Mouse (Mus musculus) MEL (cell line): ENCODE results near the gene Dnajc22. TPM values are rescaled to one million over a fixed set of nuclear protein-coding genes. Genes with fewer than 3 reads are reported as not detected.

ENCODE experiments used
- DNase-seq: peaks from one replicate; pipeline ENCODE4 v3.0.0; 2011; ENCODE audit warnings: low read depth, low spot score
- H3K27ac ChIP-seq: 2 replicates; pipeline ENCODE4 v1.5.1; 2012; ENCODE audit warnings: low read depth, mild to moderate bottlenecking, control low read depth, low read length, moderate library complexity; ENCODE audit not compliant: control insufficient read depth
- H3K27me3 ChIP-seq, 2 experiments: fragments of 150-350 bp in 1 of 2; sonication (generic) in 1 of 2; 2 replicates each; pipeline ENCODE4 v1.6.1; 2012; ENCODE audit warnings: low read length in 2 of 2, mild to moderate bottlenecking in 2 of 2, improper control_type of control experiment in 1 of 2, moderate library complexity in 1 of 2; ENCODE audit not compliant: insufficient read depth in 2 of 2, control insufficient read depth in 1 of 2
- H3K36me3 ChIP-seq, 2 experiments: 2 replicates each; pipeline ENCODE4 v1.6.1; 2012 to 2014; ENCODE audit warnings: low read length in 2 of 2, improper control_type of control experiment in 1 of 2, inconsistent platforms in 1 of 2, mild to moderate bottlenecking in 1 of 2; ENCODE audit not compliant: insufficient read depth in 2 of 2, control insufficient read depth in 1 of 2
- H3K4me1 ChIP-seq, 2 experiments: fragments of 150-350 bp in 1 of 2; sonication (generic) in 1 of 2; 2 replicates each; pipeline ENCODE4 v1.6.1; 2012; ENCODE audit warnings: low read length in 2 of 2, improper control_type of control experiment in 1 of 2, mild to moderate bottlenecking in 1 of 2; ENCODE audit not compliant: insufficient read depth in 2 of 2, control insufficient read depth in 1 of 2
- H3K4me3 ChIP-seq, 2 experiments: fragments of 150-350 bp in 1 of 2; sonication (generic) in 1 of 2; 2 replicates each; pipeline ENCODE4 v1.5.1; 2012; ENCODE audit warnings: low read depth in 2 of 2, low read length in 2 of 2, mild to moderate bottlenecking in 2 of 2, moderate library complexity in 2 of 2, control low read depth in 1 of 2, improper control_type of control experiment in 1 of 2; ENCODE audit not compliant: control insufficient read depth in 1 of 2, insufficient read depth in 1 of 2
- H3K79me2 ChIP-seq: 2 replicates; pipeline ENCODE4 v1.6.1; 2012; ENCODE audit warnings: mild to moderate bottlenecking, low read length, moderate library complexity; ENCODE audit not compliant: control insufficient read depth, poor library complexity, insufficient read depth
- H3K9ac ChIP-seq: 2 replicates; pipeline ENCODE4 v1.6.1; 2012; ENCODE audit warnings: low read depth, mild to moderate bottlenecking, control low read depth, low read length, moderate library complexity; ENCODE audit not compliant: control insufficient read depth, poor library complexity, severe bottlenecking
- H3K9me3 ChIP-seq: fragments of 150-350 bp; sonication (generic); replicated peaks from 2 replicates; pipeline ENCODE4 v1.6.1; 2012; ENCODE audit warnings: mild to moderate bottlenecking, low read length, improper control_type of control experiment, moderate library complexity; ENCODE audit not compliant: insufficient read depth
- BHLHE40 ChIP-seq: IDR thresholded peaks from 2 replicates; pipeline ENCODE4 v1.6.1; 2012; ENCODE audit warnings: low read depth, mild to moderate bottlenecking, inconsistent platforms, low read length, improper control_type of control experiment, borderline replicate concordance
- CHD2 ChIP-seq: IDR thresholded peaks from 2 replicates; pipeline ENCODE4 v1.6.1; 2011; ENCODE audit warnings: low read length, improper control_type of control experiment
- E2F4 ChIP-seq: IDR thresholded peaks from 2 replicates; pipeline ENCODE4 v1.6.1; 2011; ENCODE audit warnings: low read depth, low read length, improper control_type of control experiment, borderline replicate concordance
- EP300 ChIP-seq, 2 experiments: IDR thresholded peaks; 2 replicates each; pipeline ENCODE4 v1.6.1; 2011; ENCODE audit warnings: improper control_type of control experiment in 2 of 2, low read length in 2 of 2, low read depth in 1 of 2, mild to moderate bottlenecking in 1 of 2
- ETS1 ChIP-seq: IDR thresholded peaks from 2 replicates; pipeline ENCODE4 v1.6.1; 2012; ENCODE audit warnings: low read depth, mild to moderate bottlenecking, inconsistent platforms, low read length, improper control_type of control experiment, moderate library complexity
- GABPA ChIP-seq: IDR thresholded peaks from 2 replicates; pipeline ENCODE4 v1.6.1; 2012; ENCODE audit warnings: low read depth, mild to moderate bottlenecking, inconsistent platforms, low read length, improper control_type of control experiment, moderate library complexity
- HCFC1 ChIP-seq: IDR thresholded peaks from 2 replicates; pipeline ENCODE4 v1.6.1; 2012; ENCODE audit warnings: low read depth, mild to moderate bottlenecking, inconsistent platforms, low read length, improper control_type of control experiment, moderate library complexity
- JUND ChIP-seq: IDR thresholded peaks from 2 replicates; pipeline ENCODE4 v1.6.1; 2011; ENCODE audit warnings: low read depth, mild to moderate bottlenecking, improper control_type of control experiment, low read length
- KAT2A ChIP-seq: conservative IDR thresholded peaks from 2 replicates; pipeline ENCODE4 v1.6.1; 2012; ENCODE audit warnings: low read depth, low read length, improper control_type of control experiment, inconsistent platforms
- MAFK ChIP-seq: IDR thresholded peaks from 2 replicates; pipeline ENCODE4 v1.6.1; 2011; ENCODE audit warnings: low read depth, mild to moderate bottlenecking, low read length, improper control_type of control experiment, borderline replicate concordance
- MAX ChIP-seq: IDR thresholded peaks from 2 replicates; pipeline ENCODE4 v1.6.1; 2011; ENCODE audit warnings: low read length, improper control_type of control experiment
- MAZ ChIP-seq: IDR thresholded peaks from 2 replicates; pipeline ENCODE4 v1.6.1; 2012; ENCODE audit warnings: low read depth, mild to moderate bottlenecking, inconsistent platforms, low read length, improper control_type of control experiment
- MEF2A ChIP-seq: IDR thresholded peaks from 2 replicates; pipeline ENCODE4 v1.6.1; 2014; ENCODE audit warnings: low read depth, mild to moderate bottlenecking, inconsistent platforms, low read length, improper control_type of control experiment; ENCODE audit not compliant: poor library complexity, insufficient replicate concordance, severe bottlenecking; ENCODE audit errors: extremely low read depth
- MXI1 ChIP-seq: IDR thresholded peaks from 2 replicates; pipeline ENCODE4 v1.6.1; 2011; ENCODE audit warnings: mild to moderate bottlenecking, low read depth, low read length, improper control_type of control experiment
- MYB ChIP-seq: IDR thresholded peaks from 2 replicates; pipeline ENCODE4 v1.6.1; 2011; ENCODE audit warnings: mild to moderate bottlenecking, low read depth, low read length, improper control_type of control experiment
- MYC ChIP-seq: IDR thresholded peaks from 2 replicates; pipeline ENCODE4 v1.6.1; 2011; ENCODE audit warnings: low read depth, mild to moderate bottlenecking, low read length, improper control_type of control experiment, moderate library complexity
- NELFE ChIP-seq: IDR thresholded peaks from 2 replicates; pipeline ENCODE4 v1.6.1; 2011; ENCODE audit warnings: low read depth, low read length, improper control_type of control experiment
- NRF1 ChIP-seq: IDR thresholded peaks from 2 replicates; pipeline ENCODE4 v1.6.1; 2014; ENCODE audit warnings: low read depth, mild to moderate bottlenecking, inconsistent platforms, low read length, improper control_type of control experiment, moderate library complexity; ENCODE audit not compliant: poor library complexity, insufficient read depth, severe bottlenecking
- POLR2A ChIP-seq, 2 experiments: IDR thresholded peaks; 2 replicates each; pipeline ENCODE4 v1.6.1; 2011 to 2012; ENCODE audit warnings: low read length in 2 of 2, mild to moderate bottlenecking in 2 of 2, control low read depth in 1 of 2, improper control_type of control experiment in 1 of 2, low read depth in 1 of 2, moderate library complexity in 1 of 2; ENCODE audit not compliant: control insufficient read depth in 1 of 2, insufficient read depth in 1 of 2, poor library complexity in 1 of 2
- POLR2AphosphoS2 ChIP-seq: IDR thresholded peaks from 2 replicates; pipeline ENCODE4 v1.6.1; 2011; ENCODE audit warnings: low read length, improper control_type of control experiment
- POLR2AphosphoS5 ChIP-seq: IDR thresholded peaks from 2 replicates; pipeline ENCODE4 v1.6.1; 2012; ENCODE audit warnings: low read depth, borderline replicate concordance, mild to moderate bottlenecking, inconsistent platforms, low read length, moderate library complexity, mixed read lengths
- RCOR1 ChIP-seq: IDR thresholded peaks from 2 replicates; pipeline ENCODE4 v1.6.1; 2012; ENCODE audit warnings: low read depth, mild to moderate bottlenecking, inconsistent platforms, low read length, improper control_type of control experiment
- SIN3A ChIP-seq: IDR thresholded peaks from 2 replicates; pipeline ENCODE4 v1.6.1; 2012; ENCODE audit warnings: low read length, improper control_type of control experiment, inconsistent platforms
- SMC3 ChIP-seq: IDR thresholded peaks from 2 replicates; pipeline ENCODE4 v1.6.1; 2011; ENCODE audit warnings: low read depth, low read length, improper control_type of control experiment
- TAL1 ChIP-seq: IDR thresholded peaks from 2 replicates; pipeline ENCODE4 v1.6.1; 2012; ENCODE audit warnings: mild to moderate bottlenecking, inconsistent platforms, low read length, moderate library complexity, mixed read lengths
- TBP ChIP-seq: IDR thresholded peaks from 2 replicates; pipeline ENCODE4 v1.8.0; 2011; ENCODE audit warnings: low read depth, low read length, improper control_type of control experiment
- TCF12 ChIP-seq: IDR thresholded peaks from 2 replicates; pipeline ENCODE4 v1.6.1; 2014; ENCODE audit warnings: low read depth, mild to moderate bottlenecking, inconsistent platforms, low read length, improper control_type of control experiment, moderate library complexity
- UBTF ChIP-seq: IDR thresholded peaks from 2 replicates; pipeline ENCODE4 v1.6.1; 2012; ENCODE audit warnings: low read depth, mild to moderate bottlenecking, inconsistent platforms, low read length, improper control_type of control experiment, moderate library complexity, borderline replicate concordance; ENCODE audit not compliant: insufficient read depth
- USF1 ChIP-seq: IDR thresholded peaks from 2 replicates; pipeline ENCODE4 v1.6.1; 2014; ENCODE audit warnings: low read depth, mild to moderate bottlenecking, inconsistent platforms, low read length, improper control_type of control experiment, moderate library complexity
- USF2 ChIP-seq, 2 experiments: IDR thresholded peaks; 2 replicates each; pipeline ENCODE4 v1.6.1; 2011 to 2012; ENCODE audit warnings: improper control_type of control experiment in 2 of 2, low read length in 2 of 2, borderline replicate concordance in 1 of 2, inconsistent platforms in 1 of 2, low read depth in 1 of 2, mild to moderate bottlenecking in 1 of 2; ENCODE audit not compliant: insufficient read depth in 1 of 2
- ZC3H11A ChIP-seq: IDR thresholded peaks from 2 replicates; pipeline ENCODE4 v1.6.1; 2012; ENCODE audit warnings: low read depth, mild to moderate bottlenecking, inconsistent platforms, low read length, improper control_type of control experiment
- ZKSCAN1 ChIP-seq: IDR thresholded peaks from 2 replicates; pipeline ENCODE4 v1.6.1; 2012; ENCODE audit warnings: low read depth, mild to moderate bottlenecking, inconsistent platforms, low read length, improper control_type of control experiment, moderate library complexity
- ZMIZ1 ChIP-seq: IDR thresholded peaks from 2 replicates; pipeline ENCODE4 v1.6.1; 2012; ENCODE audit warnings: low read depth, mild to moderate bottlenecking, inconsistent platforms, low read length, improper control_type of control experiment, moderate library complexity
- ZNF384 ChIP-seq: IDR thresholded peaks from 2 replicates; pipeline ENCODE4 v1.6.1; 2012; ENCODE audit warnings: low read depth, mild to moderate bottlenecking, inconsistent platforms, low read length, improper control_type of control experiment
- polyA plus RNA-seq, 2 experiments: library from polyadenylated mRNA; stranded (reverse) in 1 of 2; unstranded in 1 of 2; fragments of >175 nt in 1 of 2; fragments of >200 nt in 1 of 2; gene quantifications; 2 replicates each; pipeline versions ENCODE4 v1.2.1 to v1.2.4; 2012; ENCODE audit warnings: low replicate concordance in 2 of 2, low read depth in 1 of 2; ENCODE audit not compliant: insufficient read length in 2 of 2, insufficient read depth in 1 of 2, missing spikeins in 1 of 2
- total RNA-seq: library from RNA; depleted of rRNA; stranded (reverse); fragments of 300-350 nt; gene quantifications from 2 replicates; pipeline ENCODE4 v1.2.3, GENCODE M21; 2012

Dnajc22 gene
- total and polyA plus RNA-seq, 3 experiments: 3.2 to 5.3 TPM; not detected in 1

GRCm38 (mm10) chr15:99093291-99094258, 605 bp downstream of the Dnajc22 start:
- Histone ChIP-seq H3K36me3 (peaks cover 0 to 7% of the 10 kb centered on the region in 2 experiments; a peak in 2 of 4 replicates), H3K27ac (peak overlapping the region; percentile 40)
- TF ChIP-seq NRF1: no peak
- 0 out of 2 replicates have a peak, but pooled peaks have one; percentile 14 for TF ChIP-seq TBP
- no peak for TF ChIP-seq TAL1
- no peak for TF ChIP-seq KAT2A
- TF ChIP-seq GABPA: no peak
- no peak for TF ChIP-seq BHLHE40
- TF ChIP-seq SIN3A: peak; percentile 4; the same call in 1 of the 2 replicates
- no peak for TF ChIP-seq ZC3H11A
- 0 out of 2 replicates have a peak, but pooled peaks have one; percentile 14 for TF ChIP-seq MXI1
- TF ChIP-seq USF2 (IDR thresholded peaks at IDR 0.05; ENCODE audit: borderline replicate concordance in 1 of 2, insufficient read depth in 1 of 2, low read depth in 1 of 2, low read length in 2 of 2): no peak
- TF ChIP-seq ZKSCAN1: peak; percentile 64; the same call in 1 of the 2 replicates
- no peak for TF ChIP-seq RCOR1
- TF ChIP-seq MAX: no peak
- 0 out of 2 replicates have a peak, but pooled peaks have one; percentile 24 for TF ChIP-seq SMC3
- TF ChIP-seq POLR2A (IDR thresholded peaks at IDR 0.05; ENCODE audit: control insufficient read depth in 1 of 2, insufficient read depth in 1 of 2, low read depth in 1 of 2, low read length in 2 of 2, poor library complexity in 1 of 2): peak in 1 of 2 experiments; percentile 27; a peak in 2 of 4 replicates
- no peak for TF ChIP-seq E2F4
- TF ChIP-seq POLR2AphosphoS2: no peak
- TF ChIP-seq POLR2AphosphoS5: no peak
- TF ChIP-seq TCF12: no peak
- TF ChIP-seq MEF2A: no peak
- TF ChIP-seq HCFC1: no peak
- no peak for TF ChIP-seq ETS1
- no peak for TF ChIP-seq EP300 (IDR thresholded peaks at IDR 0.05; ENCODE audit: low read depth in 1 of 2, low read length in 2 of 2)
- no peak for TF ChIP-seq MYC
- no peak for TF ChIP-seq JUND
- no peak for TF ChIP-seq USF1
- TF ChIP-seq ZMIZ1: no peak
- no peak for TF ChIP-seq UBTF
- no peak; the same call in 1 of the 2 replicates for TF ChIP-seq NELFE
- TF ChIP-seq MAZ: no peak
- TF ChIP-seq CHD2: no peak
- peak; percentile 96 for TF ChIP-seq ZNF384
- no peak for TF ChIP-seq MAFK
- TF ChIP-seq MYB: no peak

More at GRCm38 (mm10) chr15:99093291-99094258, 605 bp downstream of the Dnajc22 start:
- H3K4me3 ChIP-seq: peak overlapping the region; percentile 83 to 98
- H3K79me2 ChIP-seq: peaks cover 1% of the 10 kb centered on the region; the same call in 1 of the 2 replicates
- no peaks in the 10 kb centered on the region for H3K27me3 ChIP-seq
- H3K9ac ChIP-seq: peak overlapping the region; percentile 79
- no peaks in the 10 kb centered on the region for H3K9me3 ChIP-seq
- peaks cover 0 to 8% of the 10 kb centered on the region in 2 experiments; a peak in 2 of 4 replicates for H3K4me1 ChIP-seq
- peak; percentile 83 for DNase-seq
